Mouse (Mus musculus): ENCODE data around the gene Ptpn1.
A peak's percentile ranks its signal among the peaks of the same experiment; 100 is the strongest.

Gene Ptpn1

DNA sequence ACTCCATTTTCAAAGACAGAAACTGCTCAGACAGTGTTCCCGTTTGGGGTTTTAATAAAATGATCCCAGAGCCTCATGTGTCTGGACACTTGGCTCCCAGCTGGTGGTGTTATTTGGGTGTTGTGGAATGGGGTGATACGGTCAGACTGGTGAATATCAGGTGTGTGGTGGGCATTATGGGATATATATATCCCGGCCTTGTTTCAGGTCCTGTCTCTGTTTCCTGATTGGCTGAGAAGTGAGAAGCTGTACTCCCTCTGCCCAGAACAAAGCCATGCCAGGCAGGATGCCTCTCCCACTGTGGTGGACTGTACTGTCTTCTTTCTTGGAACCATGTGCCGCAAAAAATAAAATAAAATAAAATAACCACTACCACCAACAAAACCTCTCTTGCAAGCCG is 7.8 kb upstream of the Ptpn1 start:
- DNase-seq: no peak

DNA sequence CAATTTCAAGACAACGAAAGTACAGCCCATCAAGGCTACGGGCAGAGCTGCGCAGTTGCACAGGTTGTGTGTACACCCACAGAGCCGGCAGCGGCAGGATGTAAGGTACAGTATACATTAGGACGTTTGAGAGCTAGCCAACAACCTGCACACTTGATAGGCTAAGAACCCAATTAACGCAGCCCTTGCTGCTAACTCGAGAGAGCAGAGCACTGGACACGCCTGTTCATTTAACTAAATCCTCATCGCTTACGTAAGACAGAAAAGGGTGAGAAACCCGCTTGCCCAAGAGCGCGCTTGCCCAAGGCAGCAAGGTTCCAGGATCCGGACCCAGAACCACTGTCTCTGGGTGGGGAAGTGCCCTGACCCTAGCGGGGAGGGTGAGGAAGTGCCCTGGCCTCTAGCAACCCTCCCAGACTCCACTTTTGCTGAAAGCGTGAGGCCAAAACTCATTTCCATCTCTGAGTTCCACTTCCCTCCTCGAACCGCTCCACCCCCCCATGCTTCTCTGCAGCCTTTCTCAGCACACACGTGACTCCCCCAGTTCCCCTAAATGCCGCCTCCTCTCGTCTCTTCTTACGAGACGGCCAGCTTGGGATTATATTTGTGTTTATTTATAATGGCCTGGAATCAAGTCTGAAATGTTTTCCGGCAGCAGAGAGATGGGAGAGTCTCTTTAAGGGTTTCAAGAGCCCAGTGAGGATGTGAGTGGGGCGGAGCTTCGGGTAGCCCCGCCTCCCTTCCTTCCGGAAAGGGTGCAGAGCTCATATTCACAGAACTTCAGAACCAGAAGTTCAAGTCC is 6.9 kb upstream of the Ptpn1 start:
- peak; percentile 86 to 87 for DNase-seq

DNA sequence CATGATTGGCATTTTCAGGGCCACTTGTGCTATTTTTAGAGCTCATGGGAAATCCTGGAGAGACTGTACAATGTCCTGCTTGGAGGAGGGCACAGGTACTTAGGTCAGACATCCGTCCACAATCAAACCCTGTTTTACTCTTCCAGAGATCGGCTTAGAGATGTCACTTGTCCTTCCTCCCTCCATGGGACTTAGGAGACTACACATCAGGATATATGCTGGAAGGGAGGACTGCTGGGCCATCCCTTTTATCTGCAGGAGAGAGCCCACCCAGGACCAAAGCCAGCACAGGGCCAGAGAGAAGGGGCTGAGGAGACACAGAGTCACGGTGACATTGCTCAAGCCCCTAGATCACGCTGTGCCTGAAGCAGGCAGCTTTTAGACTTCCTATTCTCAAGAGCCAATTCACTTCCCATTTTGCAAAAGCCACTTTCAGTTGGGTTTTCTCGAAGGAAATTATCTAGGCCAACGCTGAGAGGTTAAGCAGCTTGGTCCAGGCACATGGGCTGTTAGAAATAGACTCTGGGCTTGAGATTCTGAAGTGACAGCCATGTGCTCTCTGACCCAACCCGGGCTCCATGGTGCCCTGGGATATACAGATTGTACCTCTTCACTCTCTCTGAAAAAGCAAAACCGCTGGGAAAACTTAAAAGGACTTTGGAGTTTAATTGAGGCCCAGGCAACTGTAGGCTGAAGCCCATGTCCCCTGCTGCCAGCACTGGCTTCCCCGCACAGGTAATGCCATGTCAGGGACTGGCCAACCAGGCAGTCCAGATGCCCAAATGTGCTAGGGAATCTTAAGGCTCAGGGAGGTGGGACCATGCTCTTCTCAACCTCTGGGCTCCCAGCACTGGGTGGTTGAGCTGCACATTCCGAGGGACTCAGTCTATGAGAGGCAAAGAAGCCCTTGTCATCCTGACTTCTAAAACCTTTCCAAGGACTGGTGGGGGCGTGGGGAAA is 5.7 kb upstream of the Ptpn1 start:
- no peak for DNase-seq

DNA sequence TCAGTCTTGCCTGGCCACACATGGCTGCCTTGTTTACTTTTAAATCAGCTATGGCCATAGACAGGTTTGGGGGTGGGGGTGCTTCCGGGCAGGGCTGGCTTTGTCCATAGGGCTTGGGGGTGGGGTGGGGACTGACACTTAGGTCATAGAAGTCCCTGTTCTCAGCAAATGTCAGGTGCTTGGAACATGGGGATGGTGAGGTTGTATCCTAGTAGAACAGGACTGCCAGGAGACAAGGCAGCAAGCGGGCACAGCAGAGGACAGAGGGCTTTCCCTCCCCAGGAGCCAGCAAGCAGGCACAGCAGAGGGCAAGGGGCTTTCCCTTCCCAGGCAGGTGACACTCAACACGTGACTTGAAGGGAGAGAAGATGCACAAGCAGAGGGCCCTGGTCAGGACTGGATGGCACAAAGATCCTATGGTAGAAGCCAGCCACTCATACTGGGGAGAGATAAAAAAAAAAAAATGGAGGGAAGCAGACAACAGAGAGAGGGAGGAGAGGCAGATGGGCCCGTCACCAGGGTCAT is 3.8 kb upstream of the Ptpn1 start:
- no peak for DNase-seq

DNA sequence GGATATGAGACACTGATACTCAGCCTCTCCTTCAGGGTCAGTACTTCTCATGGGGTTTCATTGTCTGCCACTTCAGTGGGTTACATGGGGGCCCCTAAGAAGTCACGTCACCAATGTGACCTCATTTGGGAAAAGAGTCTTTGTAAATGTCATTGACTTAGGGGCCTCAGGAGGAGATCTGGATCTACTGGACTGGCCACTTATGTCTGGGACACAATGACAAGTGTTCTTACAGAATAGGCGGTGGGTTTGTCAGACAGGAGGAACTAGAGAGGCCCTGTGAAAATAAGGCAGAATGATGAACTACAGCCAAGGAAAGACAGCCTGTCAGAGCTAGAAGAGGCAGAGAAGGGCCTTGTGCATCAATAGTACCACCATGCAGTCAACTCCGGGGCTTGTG is 2.9 kb upstream of the Ptpn1 start:
- DNase-seq: no peak

DNA sequence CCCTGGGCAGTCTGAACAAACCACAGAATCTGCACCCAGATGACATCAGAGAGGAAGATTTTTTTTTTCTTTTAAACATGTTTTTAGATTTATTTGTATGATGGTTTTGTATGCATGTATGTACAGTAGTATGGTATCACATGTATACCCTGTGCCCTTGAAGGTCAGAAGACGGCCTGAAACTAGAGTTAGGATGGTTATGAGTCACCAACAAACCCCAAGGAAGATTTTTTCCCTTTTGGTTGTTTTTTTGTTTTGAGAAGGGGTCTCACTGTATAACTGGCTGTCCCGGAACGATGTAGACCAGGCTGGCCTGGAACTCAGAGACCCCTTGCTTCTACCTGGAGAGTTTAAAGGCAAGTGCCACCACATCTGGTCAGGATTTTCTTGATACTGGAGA is 882 bp upstream of the Ptpn1 start:
- no peak for DNase-seq

DNA sequence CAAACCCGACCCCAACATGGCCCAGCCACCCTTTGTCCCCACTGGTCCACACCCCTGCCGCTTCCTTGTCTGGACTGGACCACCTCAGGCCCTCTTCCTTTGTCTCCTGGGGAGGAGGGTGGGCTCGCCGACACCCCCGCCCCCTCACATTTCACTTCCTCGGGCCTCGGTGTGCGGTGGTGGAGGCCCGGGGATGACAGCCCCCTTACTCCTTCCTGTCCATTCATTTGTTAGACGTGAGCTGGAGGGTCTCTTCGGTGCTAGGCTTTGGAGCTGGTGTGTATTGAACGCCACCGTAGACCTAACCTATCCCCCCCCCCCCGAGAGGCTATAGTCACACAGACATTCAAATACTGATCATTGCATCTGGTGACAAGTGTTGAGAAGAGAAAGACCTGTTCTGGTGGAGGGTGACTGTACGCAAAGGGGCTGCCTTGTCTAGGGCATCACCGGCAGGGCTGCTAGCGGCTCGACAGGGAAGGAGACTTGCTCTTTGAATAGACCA is 922 bp downstream of the Ptpn1 start:
- DNase-seq: no peak

DNA sequence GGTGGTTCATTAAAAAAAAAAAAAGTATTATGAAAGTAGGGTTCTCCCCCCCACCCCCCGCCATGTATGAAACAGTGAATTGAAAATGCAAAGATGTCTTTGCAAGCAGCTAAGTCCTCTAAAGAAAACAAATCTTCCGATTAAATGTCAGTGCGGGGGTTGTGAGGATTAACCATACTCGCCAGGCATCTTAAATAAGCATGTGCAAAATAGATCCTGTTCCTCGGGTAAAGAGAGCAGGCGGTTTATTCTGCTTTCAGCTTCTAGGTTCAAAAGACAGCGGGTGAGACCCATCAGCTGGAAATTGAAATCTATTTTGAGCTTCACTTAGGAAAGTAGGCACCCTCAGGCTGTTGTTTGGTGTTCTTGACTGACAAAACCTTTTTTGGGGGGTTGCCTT is 1.5 kb downstream of the Ptpn1 start:
- no peak for DNase-seq

DNA sequence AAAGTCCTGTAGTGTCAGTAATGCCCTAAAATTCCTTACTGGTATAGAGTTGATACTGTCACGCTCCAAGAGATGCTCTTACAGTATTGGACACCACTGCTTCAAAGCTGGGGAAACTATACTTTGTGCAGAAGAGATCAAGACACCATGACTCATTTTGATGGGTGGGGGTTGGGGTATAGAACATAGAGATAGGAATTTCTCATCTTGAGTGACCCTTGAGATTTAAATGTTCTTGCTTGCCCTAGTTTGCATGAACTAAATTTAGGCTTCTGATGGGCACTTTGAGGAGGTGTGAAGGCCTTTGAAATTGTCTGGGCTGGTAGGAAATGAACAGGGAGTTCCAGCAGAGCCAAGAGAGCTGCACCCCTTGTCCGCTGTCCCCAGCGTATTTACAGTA is 4.1 kb downstream of the Ptpn1 start:
- no peak for DNase-seq

DNA sequence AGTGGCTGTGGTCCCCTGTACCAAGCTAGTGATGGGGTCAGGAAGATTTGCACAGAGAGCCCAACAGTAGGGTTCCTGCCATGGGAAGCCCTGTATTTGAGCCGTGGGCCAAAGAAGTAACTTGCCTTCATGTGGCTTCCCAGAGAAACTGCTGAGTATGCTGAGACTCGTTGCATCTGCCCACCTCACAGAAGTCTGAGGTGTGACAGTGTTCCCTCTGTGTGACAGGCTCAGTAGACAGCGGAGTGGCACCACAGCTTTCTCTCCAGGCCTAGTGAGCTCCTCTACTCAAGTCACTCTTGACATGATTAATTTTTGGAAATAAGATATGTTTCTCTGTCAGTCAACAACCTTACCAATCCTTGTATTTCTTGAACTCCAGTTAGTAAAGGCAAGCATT is 6.9 kb downstream of the Ptpn1 start:
- DNase-seq: no peak

DNA sequence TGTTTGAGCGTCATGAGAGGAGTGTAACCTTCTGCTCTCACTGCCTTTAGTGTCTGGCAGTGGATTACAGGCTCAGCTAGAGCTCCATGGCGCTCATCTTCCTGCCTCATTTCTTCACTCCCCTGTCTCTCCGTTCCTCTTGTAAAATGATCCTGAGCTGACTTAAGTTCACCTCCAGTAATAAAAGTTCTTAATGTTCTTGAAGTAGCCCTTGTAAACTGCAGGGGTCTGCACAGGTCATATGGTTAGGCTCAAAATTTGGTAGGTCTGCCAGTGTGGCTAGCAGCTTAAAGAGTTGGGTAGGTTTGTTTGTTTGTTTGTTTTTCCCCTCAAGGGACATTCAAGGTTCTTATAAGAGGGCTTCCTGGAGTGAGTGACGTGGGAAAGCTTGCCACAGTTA is 7.3 kb downstream of the Ptpn1 start:
- no peak for DNase-seq

DNA sequence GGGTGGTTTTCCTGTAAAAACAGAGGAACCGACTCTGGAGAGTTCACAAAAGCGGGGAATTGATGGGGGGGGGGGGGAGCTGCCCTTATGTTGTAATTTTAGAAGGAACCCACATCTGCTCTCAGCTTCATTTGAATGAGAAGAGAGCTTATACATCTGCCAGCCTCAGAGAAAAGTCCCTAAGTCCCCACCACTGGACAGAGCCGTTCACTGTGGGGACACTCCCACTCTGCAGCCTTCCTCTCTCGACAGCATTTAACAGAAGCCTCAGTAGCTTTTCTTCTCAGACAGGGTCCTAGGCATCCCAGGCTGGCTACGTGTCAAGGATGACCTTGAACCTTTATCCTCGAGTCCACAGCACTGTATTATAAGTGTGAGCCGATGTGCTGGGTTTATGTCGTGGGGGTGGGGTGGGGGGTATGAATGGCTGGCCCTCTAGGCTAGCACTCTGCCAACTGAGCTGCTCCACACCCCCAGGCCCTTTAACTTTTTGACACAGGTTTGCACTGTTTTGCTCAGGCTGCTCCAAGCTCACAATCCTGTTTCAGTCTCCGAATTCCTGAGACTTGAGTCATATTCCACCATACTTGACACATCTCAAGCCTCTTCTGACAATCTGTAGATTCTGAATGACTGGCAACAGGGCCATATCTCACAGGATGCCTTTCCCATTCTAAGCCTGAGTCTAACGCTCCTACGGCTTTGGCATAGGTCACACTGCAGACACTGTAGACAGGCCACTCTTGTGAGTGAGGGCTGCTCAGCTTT is 8.0 kb downstream of the Ptpn1 start:
- no peak for DNase-seq

DNA sequence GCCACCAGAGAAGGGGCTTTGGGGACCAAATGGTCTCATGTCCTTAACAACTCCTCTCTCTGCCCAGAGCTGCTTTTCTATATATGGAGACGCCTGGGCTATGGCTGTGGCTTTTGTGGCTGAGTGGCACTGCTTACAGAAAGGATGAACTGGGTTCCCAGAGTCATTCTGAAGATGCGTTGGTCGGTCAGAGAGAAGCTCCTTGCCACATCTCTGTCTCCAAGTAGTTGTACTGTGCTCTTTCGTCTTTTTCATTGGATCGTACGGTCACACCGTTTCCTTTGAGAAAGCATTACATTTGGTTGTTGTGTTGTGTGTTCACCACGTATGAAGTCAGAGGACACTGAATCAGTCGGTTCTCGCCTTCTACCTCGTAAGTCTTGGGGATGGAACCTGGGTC is 8.8 kb downstream of the Ptpn1 start:
- DNase-seq: no peak

DNA sequence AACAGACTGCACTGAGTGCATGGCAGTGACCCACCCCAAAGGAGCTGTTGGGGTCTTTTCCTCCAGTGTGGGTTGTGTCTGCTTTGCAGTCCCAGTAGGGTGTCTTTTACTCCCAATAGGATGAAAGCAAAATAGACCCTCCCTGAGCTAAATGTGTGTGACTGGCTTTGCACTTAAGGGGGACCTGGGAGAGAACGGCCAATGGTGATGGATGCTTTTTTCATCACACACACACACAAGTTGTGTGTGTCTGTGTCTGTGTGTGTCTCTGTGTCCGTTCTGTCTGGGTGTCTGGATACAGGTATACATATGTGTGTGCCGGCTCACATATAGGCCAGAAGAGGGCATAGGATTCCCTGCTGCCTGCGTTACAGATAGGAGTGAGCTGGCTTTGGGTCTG is 9.5 kb downstream of the Ptpn1 start:
- DNase-seq: no peak

DNA sequence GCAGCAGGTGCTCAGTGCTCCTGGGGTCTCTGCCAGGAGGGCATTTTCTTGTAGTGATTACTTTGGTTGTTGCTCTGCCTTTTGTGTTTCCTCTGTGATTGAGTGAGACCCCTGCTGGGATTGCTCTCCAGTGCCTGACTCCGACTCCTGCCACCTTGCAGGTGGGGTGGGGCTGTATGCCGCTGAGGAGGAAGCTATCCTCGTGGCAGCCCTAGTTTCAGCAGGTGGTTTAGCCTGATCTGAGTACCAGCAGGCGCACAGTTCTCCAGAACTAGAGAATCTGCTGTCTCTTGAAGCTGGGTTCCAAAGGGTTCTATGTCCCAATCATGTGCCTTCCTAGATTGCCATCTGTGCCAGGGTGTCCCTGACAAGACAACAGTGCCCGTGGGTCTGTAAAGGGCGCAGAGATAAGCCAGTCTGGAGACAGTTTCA is 9.9 kb downstream of the Ptpn1 start:
- peak; percentile 60 to 74 for DNase-seq

DNA sequence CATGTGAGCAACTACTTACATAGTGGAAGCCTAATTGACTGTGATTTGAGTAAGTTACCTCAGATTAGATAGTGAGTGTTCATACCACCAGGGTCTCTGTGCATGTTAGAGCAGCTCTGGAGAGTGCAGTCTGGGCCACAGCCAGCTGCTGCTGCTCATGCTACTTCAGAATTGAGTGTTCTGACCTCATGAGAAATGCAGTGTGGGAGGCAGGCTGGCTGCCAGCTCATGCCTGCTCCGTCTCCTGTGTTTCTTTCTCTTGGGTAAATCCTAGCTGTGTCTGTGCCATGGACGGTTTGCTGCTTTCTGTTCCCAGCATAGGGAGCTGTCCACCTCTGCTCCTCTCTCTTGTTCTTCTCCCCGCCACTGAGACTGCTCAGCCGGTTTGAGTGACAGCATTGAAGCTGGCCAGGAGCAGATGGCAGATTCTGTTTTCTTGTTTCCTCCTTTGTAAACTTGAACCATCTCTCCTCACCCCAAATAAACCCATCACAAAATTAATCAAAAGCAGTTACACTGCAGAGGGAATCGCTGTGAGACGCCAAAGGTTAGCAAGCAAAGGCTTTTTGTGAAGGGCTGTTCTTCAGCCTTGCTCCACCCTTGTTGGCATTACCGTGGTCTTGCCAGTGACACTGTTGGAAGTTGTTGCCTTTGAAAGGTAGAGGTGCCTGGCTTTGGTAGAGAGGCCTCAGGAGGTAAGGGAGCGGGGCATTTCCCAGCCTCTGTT is 10.5 kb downstream of the Ptpn1 start:
- peak; percentile 34 to 37 for DNase-seq

DNA sequence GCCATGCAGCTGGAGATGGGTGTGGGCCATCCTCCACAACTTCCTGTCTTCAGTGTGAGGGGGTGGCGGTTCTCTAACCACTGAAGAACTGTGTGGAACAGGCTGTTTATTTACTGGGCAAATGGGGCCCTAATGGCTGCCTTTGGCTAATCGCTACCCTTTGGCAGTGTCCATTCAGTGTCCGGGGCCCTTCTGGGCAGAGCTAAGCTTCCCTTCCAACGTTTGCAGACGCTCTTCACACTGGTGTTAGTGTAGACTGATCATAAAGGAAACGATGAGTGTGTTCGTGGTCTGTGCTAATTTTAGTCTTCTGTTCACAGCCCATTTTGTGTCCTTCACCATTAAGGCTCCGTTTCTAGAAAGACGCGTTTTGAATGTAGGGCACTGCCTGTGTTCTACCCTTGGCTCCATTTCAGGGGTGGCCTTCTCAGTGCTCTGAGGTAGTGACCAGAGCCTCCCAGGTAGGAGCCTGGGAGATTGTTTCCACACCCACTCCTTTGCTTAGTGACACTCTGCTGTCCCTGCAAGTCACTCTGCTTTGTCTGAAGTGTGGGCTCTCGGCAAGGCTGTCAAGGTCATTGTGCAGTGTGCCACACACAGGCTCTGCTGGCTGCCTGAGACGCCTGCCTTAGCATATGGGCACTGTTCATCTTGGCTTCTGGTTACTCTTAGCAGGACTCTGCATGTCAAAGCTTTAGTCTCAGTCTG is 11.2 kb downstream of the Ptpn1 start:
- peak; percentile 74 to 78 for DNase-seq

DNA sequence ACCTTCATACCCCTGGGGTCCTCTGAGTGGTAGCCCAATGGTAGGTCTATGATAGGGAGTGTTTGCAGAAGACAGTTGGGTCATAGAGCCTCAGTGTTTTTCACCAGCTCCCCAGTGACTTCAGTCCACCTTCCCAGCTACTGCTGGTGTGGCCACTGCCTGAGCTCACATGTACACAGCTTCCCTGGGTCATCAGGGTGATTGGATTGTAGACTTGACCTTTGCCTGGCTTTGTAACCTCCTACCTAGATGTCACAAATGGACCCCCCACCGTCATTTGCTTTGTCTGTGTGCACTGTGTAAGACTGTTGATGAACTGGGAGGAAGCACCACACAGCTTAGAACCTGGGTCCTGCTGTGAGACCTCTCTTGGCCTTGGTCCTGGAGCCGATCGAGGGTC is 12.3 kb downstream of the Ptpn1 start:
- DNase-seq: no peak

DNA sequence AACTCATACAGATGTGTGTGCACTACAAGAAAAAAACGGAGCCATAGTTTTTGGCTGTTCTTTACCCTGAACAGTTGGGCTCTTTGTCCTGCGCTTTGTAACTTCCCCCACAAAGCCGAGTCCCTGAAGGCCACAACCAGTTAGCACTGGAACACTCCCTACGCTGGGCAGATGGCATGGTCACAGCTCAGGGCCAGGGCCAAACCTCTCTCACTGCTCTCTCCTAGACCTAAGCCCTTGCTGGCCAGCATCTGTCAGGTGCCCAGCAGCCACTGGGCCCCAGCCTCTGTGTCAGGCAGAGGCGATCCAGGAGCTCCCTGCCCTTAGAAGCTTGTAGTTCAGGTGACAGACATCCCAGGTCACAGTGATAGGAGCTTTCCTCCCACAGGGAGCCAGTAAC is 13.6 kb downstream of the Ptpn1 start:
- no peak for DNase-seq

DNA sequence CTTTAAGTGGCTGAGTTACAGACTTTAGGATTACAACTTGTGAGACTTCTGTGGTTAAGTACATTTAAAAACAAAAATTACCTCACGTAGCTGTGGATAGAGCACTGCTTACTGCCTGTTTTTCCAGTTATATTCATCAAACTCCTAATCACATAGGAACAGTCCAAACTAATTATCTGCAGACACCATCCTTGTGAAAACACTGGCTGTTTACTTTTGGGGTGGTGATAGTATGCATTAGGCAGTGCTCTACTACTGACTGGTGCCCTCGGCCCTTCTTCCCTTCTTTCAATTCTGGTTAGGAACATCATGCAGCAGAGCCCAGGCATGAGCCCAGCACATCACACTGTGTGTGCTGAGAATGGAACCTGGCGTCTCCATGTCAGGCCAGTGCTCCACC is 15.4 kb downstream of the Ptpn1 start:
- no peak for DNase-seq

DNA sequence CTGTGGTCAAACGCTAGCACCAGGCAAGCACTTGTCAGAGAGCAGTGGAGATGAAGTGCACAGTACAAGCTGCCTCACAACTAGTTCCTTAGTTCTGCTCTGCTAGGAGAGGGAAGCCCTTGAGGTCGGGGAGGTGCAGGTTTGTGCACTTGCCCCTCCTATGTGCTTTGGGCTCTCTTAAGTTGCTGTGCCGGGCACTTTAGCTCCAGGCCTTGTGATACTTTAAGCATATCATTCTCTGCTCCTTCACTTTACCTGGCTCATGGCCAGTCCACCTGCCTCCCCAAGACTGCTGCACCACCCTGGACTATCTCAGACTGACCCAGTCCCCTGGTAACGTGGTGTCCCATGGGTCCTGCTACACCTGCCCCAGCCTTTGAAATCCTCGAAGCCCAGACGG is 16.2 kb downstream of the Ptpn1 start:
- DNase-seq: no peak
